Mouse (Mus musculus) liver, embryonic 14.5 days (tissue): Measurements from ENCODE around the gene Fbxo48. TPM values are rescaled to one million over a fixed set of nuclear protein-coding genes. Genes with fewer than 3 reads are reported as not detected.

ENCODE experiments used
- ATAC-seq: fragments of 200-750 bp; cut with Nextera tagmentation; 2 replicates; pipeline ENCODE4 v1.8.0; 2017; ENCODE audit warnings: moderate number of reproducible peaks, mild to moderate bottlenecking, moderate library complexity; ENCODE audit not compliant: insufficient read depth
- DNase-seq, 3 experiments: peaks; one replicate each; pipeline ENCODE4 v3.0.0-alpha.2; 2012 to 2013; ENCODE audit warnings: low read depth in 3 of 3, low spot score in 3 of 3
- H3K27ac ChIP-seq: fragments of 300-500 bp; sonication (generic); 2 replicates; pipeline ENCODE4 v1.5.1; 2014; ENCODE audit warnings: moderate library complexity, mild to moderate bottlenecking, control low read depth, inconsistent platforms
- H3K27me3 ChIP-seq: fragments of 300-500 bp; sonication (generic); 2 replicates; pipeline ENCODE4 v1.6.1; 2014; ENCODE audit warnings: mild to moderate bottlenecking, low read length, moderate library complexity; ENCODE audit not compliant: control insufficient read depth, insufficient read depth
- H3K36me3 ChIP-seq: fragments of 300-500 bp; sonication (generic); replicated peaks from 2 replicates; pipeline ENCODE4 v1.6.1; 2014; ENCODE audit warnings: low read depth; ENCODE audit not compliant: control insufficient read depth, insufficient read depth
- H3K4me1 ChIP-seq, 2 experiments: fragments of 200-500 bp in 1 of 2; fragments of 300-500 bp in 1 of 2; sonication (generic) in 1 of 2; replicated peaks; 2 replicates each; pipeline ENCODE4 v1.6.1; 2012 to 2014; ENCODE audit warnings: antibody characterized with exemption in 1 of 2, inconsistent platforms in 1 of 2, low read length in 1 of 2; ENCODE audit not compliant: control insufficient read depth in 2 of 2, insufficient read depth in 2 of 2
- H3K4me2 ChIP-seq: fragments of 300-500 bp; sonication (generic); 2 replicates; pipeline ENCODE4 v1.6.1; 2014; ENCODE audit warnings: low read depth, mild to moderate bottlenecking, control low read depth, moderate library complexity
- H3K4me3 ChIP-seq, 2 experiments: fragments of 200-500 bp in 1 of 2; fragments of 300-500 bp in 1 of 2; sonication (generic) in 1 of 2; 2 replicates each; pipeline ENCODE4 v1.5.1; 2012 to 2014; ENCODE audit warnings: low read depth in 2 of 2, low read length in 2 of 2, mild to moderate bottlenecking in 2 of 2, control low read depth in 1 of 2, inconsistent platforms in 1 of 2, moderate library complexity in 1 of 2; ENCODE audit not compliant: insufficient read depth in 1 of 2
- H3K9ac ChIP-seq: fragments of 300-500 bp; sonication (generic); replicated peaks from 2 replicates; pipeline ENCODE4 v1.6.1; 2014; ENCODE audit warnings: mild to moderate bottlenecking, control low read depth, moderate library complexity
- H3K9me3 ChIP-seq: fragments of 300-500 bp; sonication (generic); 2 replicates; pipeline ENCODE4 v1.6.1; 2016; ENCODE audit warnings: low read length, mixed read lengths; ENCODE audit not compliant: control insufficient read depth
- CTCF ChIP-seq: IDR thresholded peaks from 2 replicates; pipeline ENCODE4 v1.5.1; 2016; ENCODE audit warnings: antibody characterized with exemption, low read depth, control low read depth
- EP300 ChIP-seq: IDR thresholded peaks from 2 replicates; pipeline ENCODE4 v1.6.1; 2016; ENCODE audit warnings: antibody characterized with exemption, low read depth
- WGBS: fragments of 180-500 bp; shearing (Covaris S2); extraction: QIAGEN DNeasy Blood & Tissue Kit; methylation state at CpG from one replicate; pipeline ENCODE4 v1.1.7; 2014; ENCODE audit not compliant: insufficient replicate concordance; 5-methylcytosine and 5-hydroxymethylcytosine counted together
- polyA plus RNA-seq, 2 experiments: library from polyadenylated mRNA; depleted of rRNA in 1 of 2; stranded (reverse) in 1 of 2; unstranded in 1 of 2; fragments of >200 nt; fragmentation: Nextera tagmentation in 1 of 2; extraction: Ambion mirVana in 1 of 2; gene quantifications; 2 replicates each; pipeline versions ENCODE4 v1.2.1 to v1.2.3; 2012 to 2014

Fbxo48 gene
- polyA plus RNA-seq, 2 experiments, result 1.9 to 3.5 TPM

DNA sequence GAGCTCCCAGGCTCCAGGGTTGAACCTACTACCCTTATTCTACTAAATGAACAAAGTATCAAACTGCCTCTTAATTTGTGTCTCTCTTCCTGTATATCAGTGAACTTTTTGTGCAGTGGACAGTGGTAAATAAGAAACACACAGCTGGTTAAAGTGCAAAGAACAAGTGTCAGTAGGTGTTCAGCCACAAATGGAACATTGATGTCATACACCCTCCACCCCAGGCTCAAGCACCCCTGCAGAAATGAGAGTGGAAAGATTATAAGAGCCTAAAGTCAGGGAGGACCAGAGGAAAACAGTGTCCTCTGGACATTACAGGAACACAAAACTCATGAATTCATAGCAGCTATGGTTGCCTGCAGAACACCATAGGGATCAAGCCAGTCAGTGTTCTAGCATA lies 45.6 kb downstream of the Fbxo48 start:
- H3K36me3 ChIP-seq, result no peaks in the 10 kb centered on the region

DNA sequence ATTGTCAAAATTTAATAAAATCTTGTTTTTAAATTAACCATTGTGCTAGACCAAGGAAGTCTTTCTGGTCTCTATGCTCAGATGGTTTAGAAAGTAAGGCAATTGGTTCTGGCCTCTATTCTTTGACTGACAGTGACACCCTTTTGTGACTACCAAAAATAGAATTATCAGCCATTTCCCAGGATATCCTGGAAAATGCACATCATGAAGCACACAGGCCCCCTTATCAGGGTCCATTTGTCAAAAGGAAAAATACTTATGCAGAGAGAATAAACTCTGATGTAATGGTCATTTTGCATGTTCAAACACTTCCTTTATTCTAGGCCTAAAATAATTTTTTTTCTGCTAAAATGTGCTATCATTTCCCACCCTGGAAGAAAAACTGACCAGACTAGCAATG lies 46.3 kb downstream of the Fbxo48 start:
- no peak for TF ChIP-seq EP300
- no peak for TF ChIP-seq CTCF
- Histone ChIP-seq H3K27me3 (no peaks in the 10 kb centered on the region), H3K4me1 (peaks cover 0 to 5% of the 10 kb centered on the region in 2 experiments; a peak in 1 of 4 replicates), H3K27ac (no peak overlapping the region), H3K4me2 (no peak overlapping the region), H3K9me3 (no peaks in the 10 kb centered on the region), H3K9ac (no peak overlapping the region), H3K4me3 (no peak overlapping the region), H3K36me3 (no peaks in the 10 kb centered on the region)
- ATAC-seq (no peak), DNase-seq (no peak)

More for the DNA sequence above, 45.6 kb downstream of the Fbxo48 start:
- ATAC-seq (no peak), DNase-seq (no peak)
- Histone ChIP-seq H3K9me3 (no peaks in the 10 kb centered on the region), H3K4me2 (no peak overlapping the region), H3K27me3 (no peaks in the 10 kb centered on the region), H3K27ac (no peak overlapping the region), H3K9ac (no peak overlapping the region), H3K4me3 (no peak overlapping the region), H3K4me1 (peaks cover 0 to 5% of the 10 kb centered on the region in 2 experiments; a peak in 1 of 4 replicates)
- no peak for TF ChIP-seq EP300
- no peak for TF ChIP-seq CTCF

DNA sequence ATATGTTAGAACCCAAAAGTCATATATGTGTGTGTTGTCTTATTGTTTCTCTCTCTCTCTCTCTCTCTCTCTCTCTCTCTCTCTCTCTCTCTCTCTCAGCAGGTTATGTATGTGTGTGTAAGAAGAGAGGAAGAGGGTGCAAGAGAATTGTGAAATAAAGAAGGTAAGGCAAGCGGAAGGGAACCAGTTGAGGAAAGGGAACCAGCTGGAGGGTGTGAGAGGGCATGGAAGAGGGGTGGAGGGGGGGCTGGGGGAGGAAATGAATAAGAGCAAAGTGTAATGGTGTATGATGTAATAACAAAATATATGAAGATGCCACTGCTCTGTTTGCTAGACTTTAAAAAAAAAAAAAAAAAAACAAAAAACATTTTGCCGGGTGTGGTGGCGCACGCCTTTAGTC lies 48.2 kb downstream of the Fbxo48 start:
- WGBS, result 72% methylated on average over 4 of the region's 4 CpGs
- TF ChIP-seq EP300 (no peak), CTCF (no peak)
- ATAC-seq (no peak), DNase-seq (no peak)
- H3K9me3 ChIP-seq, result no peaks in the 10 kb centered on the region
- no peaks in the 10 kb centered on the region for H3K27me3 ChIP-seq
- H3K9ac ChIP-seq, result no peak overlapping the region
- no peak overlapping the region for H3K4me3 ChIP-seq
- H3K36me3 ChIP-seq, result no peaks in the 10 kb centered on the region
- H3K4me2 ChIP-seq, result no peak overlapping the region
- no peak overlapping the region for H3K27ac ChIP-seq
- H3K4me1 ChIP-seq, result peaks cover 0 to 13% of the 10 kb centered on the region in 2 experiments; a peak in 2 of 4 replicates

DNA sequence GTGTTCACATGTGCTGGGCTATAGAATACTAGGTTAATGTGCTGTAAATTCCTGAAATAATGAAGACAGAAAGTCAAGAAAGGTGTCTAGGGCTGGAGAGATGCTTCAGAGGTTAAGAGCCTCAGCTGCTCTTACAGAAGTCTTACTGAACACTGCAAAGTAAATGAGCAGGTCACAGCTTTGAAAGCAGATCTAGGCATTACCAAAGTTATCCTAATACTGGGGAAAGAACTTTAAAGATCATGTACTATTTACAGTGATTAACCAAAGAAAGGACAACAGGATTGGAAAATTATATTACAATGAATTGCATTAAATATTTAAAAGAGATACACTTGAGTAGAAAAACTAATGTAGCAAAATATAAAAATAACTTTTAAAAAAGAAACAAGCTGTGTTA lies 48.8 kb downstream of the Fbxo48 start:
- Histone ChIP-seq H3K9me3 (no peaks in the 10 kb centered on the region), H3K36me3 (no peaks in the 10 kb centered on the region), H3K4me2 (no peak overlapping the region), H3K4me1 (peaks cover 0 to 16% of the 10 kb centered on the region in 2 experiments; a peak in 2 of 4 replicates), H3K27ac (no peak overlapping the region), H3K4me3 (no peak overlapping the region), H3K9ac (no peak overlapping the region), H3K27me3 (no peaks in the 10 kb centered on the region)
- DNase-seq (no peak), ATAC-seq (no peak)
- TF ChIP-seq EP300 (no peak), CTCF (no peak)

DNA sequence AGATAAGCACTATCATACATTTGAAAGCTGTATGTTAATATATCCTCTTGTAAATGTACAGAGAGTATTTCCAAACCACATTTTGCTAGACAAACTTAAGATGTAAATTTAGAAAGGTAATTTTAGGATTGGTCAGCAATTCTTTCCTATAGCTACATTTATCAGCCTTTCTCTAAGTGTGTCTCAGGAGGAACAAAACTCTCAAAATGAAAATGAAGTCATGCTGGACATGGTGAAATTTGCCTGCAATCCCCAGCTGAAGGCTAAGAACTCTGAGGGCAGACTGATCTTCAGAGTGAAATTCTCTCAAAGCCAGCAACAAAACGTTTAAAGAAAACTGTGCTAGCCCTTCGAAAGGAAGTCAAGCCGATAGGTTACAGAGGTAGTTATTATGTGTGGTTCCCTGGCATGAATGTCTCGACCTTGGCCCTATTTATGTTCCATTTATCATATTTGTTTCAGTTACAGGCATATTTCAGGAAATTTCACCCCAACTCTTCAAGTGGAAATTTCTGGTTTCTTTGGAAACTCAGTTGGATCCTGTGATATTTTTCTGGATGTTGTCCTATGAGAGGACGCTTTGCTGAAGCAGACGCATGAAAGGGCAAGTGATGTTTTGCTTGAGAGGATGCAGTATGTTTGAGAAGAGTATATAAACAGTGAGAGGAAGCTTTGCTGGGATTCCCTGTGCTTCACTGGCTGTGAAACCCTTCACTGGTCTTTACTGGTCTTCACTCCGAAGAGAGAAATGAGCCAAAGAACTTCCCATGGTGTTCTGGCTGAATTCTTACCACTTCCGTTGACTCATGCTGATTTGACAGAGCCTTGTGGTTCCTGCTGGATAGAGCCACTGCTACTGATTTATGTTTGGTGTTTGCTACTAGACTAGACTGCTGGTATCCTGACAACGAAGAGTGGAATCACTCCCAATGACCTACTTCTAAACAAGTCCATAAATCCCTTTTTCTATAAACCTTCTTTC lies 49.5 kb downstream of the Fbxo48 start:
- Histone ChIP-seq H3K36me3 (no peaks in the 10 kb centered on the region), H3K9me3 (no peaks in the 10 kb centered on the region), H3K9ac (no peak overlapping the region), H3K4me1 (peaks cover 0 to 19% of the 10 kb centered on the region in 2 experiments; a peak in 2 of 4 replicates), H3K4me3 (no peak overlapping the region), H3K27ac (no peak overlapping the region), H3K4me2 (no peak overlapping the region), H3K27me3 (no peaks in the 10 kb centered on the region)
- no peak for ATAC-seq
- 36% methylated on average over 9 of the region's 9 CpGs for WGBS
- no peak for DNase-seq
- no peak for TF ChIP-seq EP300
- TF ChIP-seq CTCF, result no peak
